Mouse (Mus musculus) Muller cell, postnatal 12 days (primary cell): ENCODE measurements around the gene Ocm.
A peak's percentile ranks its signal among the peaks of the same experiment; 100 is the strongest.
"Not testable (repeated sequence)": the region's sequence is repeated elsewhere in the genome, so short reads cannot be mapped to it uniquely, and the experiment has no call there.

Experiments
- DNase-seq: peaks from one replicate; pipeline ENCODE4 v3.0.0-alpha.2; 2015; ENCODE audit errors: inconsistent ontology term

Gene Ocm

GRCm38 (mm10) chr5:144026620-144027263 is at the start of gene Ocm:
Gene Ocm, minus strand, starts transcription at chr5:144026670.
- no peak for DNase-seq

GRCm38 (mm10) chr5:144071249-144071648 is 44.8 kb upstream of the Ocm start:
- DNase-seq, result no peak

- DNase-seq, result no peak
Observed at GRCm38 (mm10) chr5:144070064-144070463, 43.6 kb upstream of the Ocm start.

- no peak for DNase-seq
Observed at GRCm38 (mm10) chr5:144066036-144066435, 39.6 kb upstream of the Ocm start.

- DNase-seq, result no peak
Observed at GRCm38 (mm10) chr5:144064093-144064492, 37.6 kb upstream of the Ocm start.

- DNase-seq, result no peak
Observed at GRCm38 (mm10) chr5:144054340-144054739, 27.9 kb upstream of the Ocm start.

GRCm38 (mm10) chr5:144053450-144053849 is 27.0 kb upstream of the Ocm start:
- DNase-seq, result no peak

GRCm38 (mm10) chr5:144051268-144051667 is 24.8 kb upstream of the Ocm start:
- no peak for DNase-seq

- DNase-seq, result no peak
Observed at GRCm38 (mm10) chr5:144049881-144050280, 23.4 kb upstream of the Ocm start.

- no peak for DNase-seq
Observed at GRCm38 (mm10) chr5:144047324-144047723, 20.9 kb upstream of the Ocm start.

GRCm38 (mm10) chr5:144043166-144043565 is 16.7 kb upstream of the Ocm start:
- no peak for DNase-seq

GRCm38 (mm10) chr5:144040720-144041364 is 14.4 kb upstream of the Ocm start:
- peak; percentile 52 for DNase-seq

GRCm38 (mm10) chr5:144039886-144040285 is 13.4 kb upstream of the Ocm start:
- DNase-seq, result no peak

GRCm38 (mm10) chr5:144039156-144039675 is 12.7 kb upstream of the Ocm start:
- no peak for DNase-seq

GRCm38 (mm10) chr5:144036952-144037351 is 10.5 kb upstream of the Ocm start:
- DNase-seq, result no peak

GRCm38 (mm10) chr5:144034567-144034966 is 8.1 kb upstream of the Ocm start:
- no peak for DNase-seq

- DNase-seq, result no peak
Observed at GRCm38 (mm10) chr5:144032491-144032890, 6.0 kb upstream of the Ocm start.

GRCm38 (mm10) chr5:144015845-144016244 is 10.6 kb downstream of the Ocm start:
- no peak for DNase-seq

- no peak for DNase-seq
Observed at GRCm38 (mm10) chr5:144015312-144015650, 11.2 kb downstream of the Ocm start.

- peak; percentile 91 for DNase-seq
Observed at GRCm38 (mm10) chr5:144014551-144015311, 11.7 kb downstream of the Ocm start, which contains the start of gene Ccz1. Gene Ccz1, minus strand, starts transcription at chr5:144014877.

GRCm38 (mm10) chr5:144013366-144014134 is 12.9 kb downstream of the Ocm start:
- DNase-seq, result not testable (repeated sequence)
